In the genomic region with DNA sequence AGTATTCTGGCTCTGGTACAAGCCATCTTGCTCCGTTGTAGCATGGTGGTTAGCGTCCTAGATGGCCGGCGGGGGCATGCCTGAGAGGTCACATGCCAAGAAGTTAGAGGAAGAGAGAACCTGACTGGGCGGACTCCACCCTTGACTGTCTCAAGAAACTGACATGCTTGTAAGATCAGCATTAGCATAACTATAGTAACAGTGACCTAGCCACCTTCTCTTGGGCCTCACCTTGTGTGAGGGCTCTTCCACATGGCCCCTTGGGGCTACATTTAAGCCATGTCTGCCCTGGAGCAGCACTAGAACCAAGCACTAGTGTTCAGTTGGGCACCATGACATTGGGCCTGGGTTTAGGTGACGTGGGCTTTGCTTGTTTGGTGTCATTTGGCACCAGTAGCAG, we compare ENCODE assay signal across 25 mouse cellular contexts.
A peak's percentile ranks its signal among the peaks of the same experiment; 100 is the strongest.
DNase-seq lines count a peak whose midpoint lies in the region; ATAC-seq and TF ChIP-seq lines count a peak whose summit lies in the region.
"Had no signal": no experiment of that assay in that cellular context is flagged by ENCODE, and none has a peak within 500 bp of the region (broad histone marks: within the 10 kb centered on the region; RNA-seq: fewer than 3 reads in every experiment).

No protein-coding gene starts in this region.

- no peak overlapping the region for H3K4me3 ChIP-seq in stomach, embryonic 15.5 days (replicated peaks)
- H3K4me3 ChIP-seq in stomach, postnatal 0 days (ENCODE audit: low read depth, low read length) = no peak overlapping the region
- H3K4me3 ChIP-seq: embryonic facial prominence, embryonic 12.5 days; embryonic facial prominence, embryonic 15.5 days; heart, embryonic 12.5 days; heart, embryonic 15.5 days had no signal

- no peak for TF ChIP-seq EP300 in stomach, postnatal 0 days (optimal IDR thresholded peaks at IDR 0.05)

- no peak for TF ChIP-seq CTCF in stomach, postnatal 0 days (IDR thresholded peaks at IDR 0.05; ENCODE audit: low read depth)

- H3K4me1 ChIP-seq in stomach, embryonic 15.5 days = peaks cover 4% of the 10 kb centered on the region; the same call in 1 of the 2 replicates
- no peaks in the 10 kb centered on the region for H3K4me1 ChIP-seq in stomach, postnatal 0 days (replicated peaks; ENCODE audit: control insufficient read depth, insufficient read depth)

- no peak overlapping the region for H3K9ac ChIP-seq in stomach, embryonic 15.5 days
- H3K9ac ChIP-seq in stomach, postnatal 0 days (ENCODE audit: low read length) = no peak overlapping the region
- H3K9ac ChIP-seq: embryonic facial prominence, embryonic 12.5 days; embryonic facial prominence, embryonic 15.5 days; heart, embryonic 12.5 days; heart, embryonic 15.5 days; hindbrain, embryonic 14.5 days had no signal

- H3K4me2 ChIP-seq in stomach, embryonic 15.5 days = no peak overlapping the region
- no peak overlapping the region for H3K4me2 ChIP-seq in stomach, postnatal 0 days (replicated peaks; ENCODE audit: low read depth)
- H3K4me2 ChIP-seq: embryonic facial prominence, embryonic 12.5 days; embryonic facial prominence, embryonic 15.5 days; heart, embryonic 12.5 days; heart, embryonic 15.5 days; hindbrain, embryonic 14.5 days had no signal

- WGBS in stomach, embryonic 15.5 days = 92% methylated on average over 6 of the region's 6 CpGs
- WGBS in stomach, postnatal 0 days = 89% methylated on average over 6 of the region's 6 CpGs

- ATAC-seq in stomach, embryonic 15.5 days (ENCODE audit: insufficient read depth, low FRiP score, low read depth) = no peak
- no peak for ATAC-seq in stomach, postnatal 0 days (ENCODE audit: low FRiP score, low TSS enrichment)
- ATAC-seq: CD4-positive, CD25-positive, alpha-beta regulatory T cell, adult 4 months; forebrain, embryonic 14.5 days; hindbrain, postnatal 0 days; inflammation-experienced regulatory T-cells, adult 6 months had no signal

- 0 out of 2 replicates have a peak overlapping the region, but pooled peaks have one; percentile 63 for H3K27ac ChIP-seq in stomach, embryonic 15.5 days
- no peak overlapping the region; the same call in 1 of the 2 replicates for H3K27ac ChIP-seq in stomach, postnatal 0 days (replicated peaks)
- H3K27ac ChIP-seq: embryonic facial prominence, embryonic 12.5 days; heart, embryonic 15.5 days; hindbrain, embryonic 14.5 days; hindbrain, postnatal 0 days had no signal

- H3K9me3 ChIP-seq in stomach, embryonic 15.5 days = no peaks in the 10 kb centered on the region
- no peaks in the 10 kb centered on the region for H3K9me3 ChIP-seq in stomach, postnatal 0 days (ENCODE audit: control insufficient read depth, low read length)
- H3K9me3 ChIP-seq: embryonic facial prominence, embryonic 12.5 days; embryonic facial prominence, embryonic 15.5 days; heart, embryonic 12.5 days; heart, embryonic 15.5 days had no signal

- H3K36me3 ChIP-seq in stomach, embryonic 15.5 days = 0 out of 2 replicates have a peak, but pooled peaks cover 5% of the 10 kb centered on the region
- H3K36me3 ChIP-seq in stomach, postnatal 0 days (ENCODE audit: control insufficient read depth, insufficient read depth, low read length) = peaks cover 13% of the 10 kb centered on the region; the same call in 1 of the 2 replicates
- H3K36me3 ChIP-seq: G1E; heart, embryonic 15.5 days had no signal

- DNase-seq in stomach, postnatal 0 days (ENCODE audit: low spot score) = no peak
- DNase-seq in ES-CJ7 (ENCODE audit: low read depth, low spot score) (peak; percentile 92), ZHBTc4 (ENCODE audit: low read depth, low spot score) (peak; percentile 89)
- DNase-seq in cerebellum, adult 11 months = no peak
- DNase-seq in lung, adult 18-20 months = no peak
- DNase-seq in retina, postnatal 1 day = no peak
- DNase-seq: adrenal gland, postnatal 10 days; adrenal gland, postnatal 36 days; cerebellum, adult 2 months; cerebellum, adult 9-11 months; cerebellum, postnatal 25 days; gastrocnemius, postnatal 25 days; heart, adult 18-20 months; heart, postnatal 36 days had no signal

- no peaks in the 10 kb centered on the region for H3K27me3 ChIP-seq in stomach, embryonic 15.5 days (replicated peaks)
- no peaks in the 10 kb centered on the region for H3K27me3 ChIP-seq in stomach, postnatal 0 days (ENCODE audit: control insufficient read depth, insufficient read depth, low read length)
- H3K27me3 ChIP-seq: embryonic facial prominence, embryonic 12.5 days; embryonic facial prominence, embryonic 15.5 days; heart, embryonic 12.5 days; heart, embryonic 15.5 days had no signal

Comparison
In these comparisons a context has a peak if more than half of its experiments do, and no peak if none do; other contexts are left out.
1. DNase-seq: peak in ES-CJ7 (single experiment) and ZHBTc4 (single experiment); none in stomach, postnatal 0 days (single experiment), cerebellum, adult 11 months (single experiment), lung, adult 18-20 months (0 of 2) and retina, postnatal 1 day (single experiment).